Mouse (Mus musculus) forebrain, embryonic 10.5 days (tissue): ENCODE measurements at regions not wholly inside any gene's neighbourhood (a gene's known extent, or its start where the extent isn't known, plus 50 kb on each side); places are given as distances from the start of the nearest gene placed in this dataset.

Experiments
- DNase-seq: peaks from one replicate; pipeline ENCODE4 v3.0.0-alpha.2; 2017; ENCODE audit warnings: low spot score; ENCODE audit errors: extremely low spot score
- H3K27ac ChIP-seq: fragments of 300-500 bp; sonication (generic); 2 replicates; pipeline ENCODE4 v1.5.1; 2016; ENCODE audit warnings: mild to moderate bottlenecking
- H3K27me3 ChIP-seq: fragments of 300-500 bp; sonication (generic); 2 replicates; pipeline ENCODE4 v1.6.1; 2016; ENCODE audit warnings: mild to moderate bottlenecking; ENCODE audit not compliant: poor library complexity, severe bottlenecking
- H3K36me3 ChIP-seq: fragments of 300-500 bp; sonication (generic); replicated peaks from 2 replicates; pipeline ENCODE4 v1.6.1; 2016; ENCODE audit warnings: mild to moderate bottlenecking, moderate library complexity
- H3K4me1 ChIP-seq: fragments of 300-500 bp; sonication (generic); 2 replicates; pipeline ENCODE4 v1.6.1; 2016
- H3K4me3 ChIP-seq: fragments of 300-500 bp; sonication (generic); 2 replicates; pipeline ENCODE4 v1.5.1; 2016; ENCODE audit warnings: mild to moderate bottlenecking, moderate library complexity
- H3K9me3 ChIP-seq: fragments of 300-500 bp; sonication (generic); 2 replicates; pipeline ENCODE4 v1.6.1; 2016; ENCODE audit warnings: mild to moderate bottlenecking, moderate library complexity
- WGBS: fragments of 180-500 bp; shearing (Covaris S2); methylation state at CpG from one replicate; pipeline ENCODE4 v1.1.7; 2016; 5-methylcytosine and 5-hydroxymethylcytosine counted together

- no peak for DNase-seq
- H3K4me3 ChIP-seq, result no peak overlapping the region
- no peaks in the 10 kb centered on the region for H3K4me1 ChIP-seq
- no peak overlapping the region for H3K27ac ChIP-seq
- no peaks in the 10 kb centered on the region for H3K9me3 ChIP-seq
- WGBS, result 85% methylated on average over 6 of the region's 6 CpGs
- H3K27me3 ChIP-seq, result no peaks in the 10 kb centered on the region
- H3K36me3 ChIP-seq, result no peaks in the 10 kb centered on the region
Measured at GRCm38 (mm10) chr8:115581940-115582517, 125.6 kb downstream of the Maf start.

- no peaks in the 10 kb centered on the region for H3K9me3 ChIP-seq
- no peaks in the 10 kb centered on the region for H3K4me1 ChIP-seq
- 87% methylated on average over 7 of the region's 7 CpGs for WGBS
- no peak for DNase-seq
- no peak overlapping the region for H3K27ac ChIP-seq
- no peak overlapping the region for H3K4me3 ChIP-seq
- no peaks in the 10 kb centered on the region for H3K27me3 ChIP-seq
- H3K36me3 ChIP-seq, result no peaks in the 10 kb centered on the region
Measured at GRCm38 (mm10) chr8:115568394-115568793, 139.2 kb downstream of the Maf start.

- no peaks in the 10 kb centered on the region for H3K4me1 ChIP-seq
- H3K9me3 ChIP-seq, result no peaks in the 10 kb centered on the region
- H3K4me3 ChIP-seq, result no peak overlapping the region
- no peak for DNase-seq
- 92% methylated on average over 5 of the region's 5 CpGs for WGBS
- no peaks in the 10 kb centered on the region for H3K36me3 ChIP-seq
- no peak overlapping the region for H3K27ac ChIP-seq
- H3K27me3 ChIP-seq, result no peaks in the 10 kb centered on the region
Measured at GRCm38 (mm10) chr8:115565768-115566167, 141.8 kb downstream of the Maf start.

- H3K36me3 ChIP-seq, result no peaks in the 10 kb centered on the region
- no peaks in the 10 kb centered on the region for H3K27me3 ChIP-seq
- H3K4me3 ChIP-seq, result no peak overlapping the region
- no peak for DNase-seq
- H3K27ac ChIP-seq, result no peak overlapping the region
- H3K9me3 ChIP-seq, result no peaks in the 10 kb centered on the region
- peaks cover 10% of the 10 kb centered on the region for H3K4me1 ChIP-seq
- 33% methylated on average over 4 of the region's 4 CpGs for WGBS
Measured at GRCm38 (mm10) chr8:115562362-115562761, 145.2 kb downstream of the Maf start.

- Histone ChIP-seq H3K4me3 (no peak overlapping the region), H3K27me3 (no peaks in the 10 kb centered on the region), H3K4me1 (peaks cover 10% of the 10 kb centered on the region), H3K27ac (no peak overlapping the region), H3K9me3 (no peaks in the 10 kb centered on the region), H3K36me3 (no peaks in the 10 kb centered on the region)
- 77% methylated on average over 18 of the region's 18 CpGs for WGBS
- DNase-seq, result no peak
Measured at GRCm38 (mm10) chr8:115560985-115561916, 146.3 kb downstream of the Maf start.

GRCm38 (mm10) chr8:115555452-115555851 is 152.1 kb downstream of the Maf start:
- WGBS, result 85% methylated on average over 5 of the region's 5 CpGs
- H3K27me3 ChIP-seq, result no peaks in the 10 kb centered on the region
- H3K4me1 ChIP-seq, result peaks cover 10% of the 10 kb centered on the region
- no peaks in the 10 kb centered on the region for H3K9me3 ChIP-seq
- H3K27ac ChIP-seq, result no peak overlapping the region
- DNase-seq, result no peak
- no peaks in the 10 kb centered on the region for H3K36me3 ChIP-seq
- no peak overlapping the region for H3K4me3 ChIP-seq

- Histone ChIP-seq H3K4me3 (no peak overlapping the region), H3K36me3 (no peaks in the 10 kb centered on the region), H3K4me1 (peaks cover 13% of the 10 kb centered on the region), H3K27me3 (no peaks in the 10 kb centered on the region), H3K9me3 (no peaks in the 10 kb centered on the region), H3K27ac (no peak overlapping the region)
- DNase-seq, result no peak
- 91% methylated on average over 5 of the region's 5 CpGs for WGBS
Measured at GRCm38 (mm10) chr8:115554185-115554584, 153.4 kb downstream of the Maf start.

GRCm38 (mm10) chr8:115551262-115551661 is 156.3 kb downstream of the Maf start:
- Histone ChIP-seq H3K36me3 (no peaks in the 10 kb centered on the region), H3K27ac (no peak overlapping the region), H3K27me3 (no peaks in the 10 kb centered on the region), H3K4me3 (no peak overlapping the region), H3K4me1 (peaks cover 12% of the 10 kb centered on the region), H3K9me3 (no peaks in the 10 kb centered on the region)
- no peak for DNase-seq
- WGBS, result 64% methylated on average over 5 of the region's 5 CpGs

- Histone ChIP-seq H3K27ac (no peak overlapping the region), H3K9me3 (no peaks in the 10 kb centered on the region), H3K27me3 (no peaks in the 10 kb centered on the region), H3K36me3 (no peaks in the 10 kb centered on the region), H3K4me1 (peaks cover 12% of the 10 kb centered on the region), H3K4me3 (no peak overlapping the region)
- 28% methylated on average over 1 of the region's 1 CpGs for WGBS
- no peak for DNase-seq
Measured at GRCm38 (mm10) chr8:115549112-115549511, 158.5 kb downstream of the Maf start.

GRCm38 (mm10) chr8:115544067-115544466 is 163.5 kb downstream of the Maf start:
- no peak for DNase-seq
- Histone ChIP-seq H3K4me3 (no peak overlapping the region), H3K27ac (no peak overlapping the region), H3K36me3 (no peaks in the 10 kb centered on the region), H3K4me1 (peaks cover 7% of the 10 kb centered on the region), H3K27me3 (no peaks in the 10 kb centered on the region), H3K9me3 (no peaks in the 10 kb centered on the region)
- WGBS, result 83% methylated on average over 6 of the region's 6 CpGs

- Histone ChIP-seq H3K27ac (no peak overlapping the region), H3K9me3 (no peaks in the 10 kb centered on the region), H3K4me3 (no peak overlapping the region), H3K36me3 (no peaks in the 10 kb centered on the region), H3K27me3 (no peaks in the 10 kb centered on the region), H3K4me1 (peaks cover 2% of the 10 kb centered on the region)
- DNase-seq, result no peak
- WGBS, result 94% methylated on average over 3 of the region's 3 CpGs
Measured at GRCm38 (mm10) chr8:115542935-115543334, 164.7 kb downstream of the Maf start.

GRCm38 (mm10) chr8:115539600-115539999 is 168.0 kb downstream of the Maf start:
- DNase-seq, result no peak

GRCm38 (mm10) chr8:115538236-115538635 is 169.4 kb downstream of the Maf start:
- Histone ChIP-seq H3K9me3 (no peaks in the 10 kb centered on the region), H3K36me3 (no peaks in the 10 kb centered on the region), H3K27ac (no peak overlapping the region), H3K4me1 (peaks cover 13% of the 10 kb centered on the region), H3K4me3 (no peak overlapping the region), H3K27me3 (no peaks in the 10 kb centered on the region)
- no peak for DNase-seq
- 92% methylated on average over 4 of the region's 4 CpGs for WGBS

More at GRCm38 (mm10) chr8:115539600-115539999, 168.0 kb downstream of the Maf start:
- H3K36me3 ChIP-seq, result no peaks in the 10 kb centered on the region
- WGBS, result 90% methylated on average over 9 of the region's 9 CpGs
- H3K9me3 ChIP-seq, result no peaks in the 10 kb centered on the region
- no peaks in the 10 kb centered on the region for H3K27me3 ChIP-seq
- no peak overlapping the region for H3K27ac ChIP-seq
- H3K4me3 ChIP-seq, result no peak overlapping the region
- peaks cover 13% of the 10 kb centered on the region for H3K4me1 ChIP-seq
